Mouse (Mus musculus) spleen, postnatal 4 days (tissue): Measurements from ENCODE around the gene Slc8a2.

Experiments
- DNase-seq, 2 experiments: peaks; one replicate each; pipeline ENCODE4 v3.0.0; 2022; ENCODE audit warnings: low spot score in 2 of 2

Gene Slc8a2

GRCm38 (mm10) chr7:16125829-16126228 lies 3.8 kb upstream of the Slc8a2 start:
- no peak for DNase-seq

GRCm38 (mm10) chr7:16128344-16128743 lies 1.3 kb upstream of the Slc8a2 start:
- DNase-seq = no peak

GRCm38 (mm10) chr7:16128899-16129298 lies 727 bp upstream of the Slc8a2 start:
- no peak for DNase-seq

- no peak for DNase-seq
Measured at GRCm38 (mm10) chr7:16129846-16130691, 443 bp downstream of the Slc8a2 start.

- no peak for DNase-seq
Measured at GRCm38 (mm10) chr7:16130956-16131634, 1.5 kb downstream of the Slc8a2 start.

- DNase-seq = no peak
Measured at GRCm38 (mm10) chr7:16132161-16132581, 2.5 kb downstream of the Slc8a2 start.

GRCm38 (mm10) chr7:16132926-16133325 lies 3.3 kb downstream of the Slc8a2 start:
- DNase-seq = no peak

- no peak for DNase-seq
Measured at GRCm38 (mm10) chr7:16133691-16134090, 4.1 kb downstream of the Slc8a2 start.

- DNase-seq = no peak
Measured at GRCm38 (mm10) chr7:16134951-16135392, 5.3 kb downstream of the Slc8a2 start.

GRCm38 (mm10) chr7:16146489-16147410 lies 17.1 kb downstream of the Slc8a2 start:
- DNase-seq = no peak

- DNase-seq = peak; percentile 42 to 86
Measured at GRCm38 (mm10) chr7:16147643-16148042, 18.0 kb downstream of the Slc8a2 start.

- DNase-seq = no peak
Measured at GRCm38 (mm10) chr7:16149241-16149640, 19.6 kb downstream of the Slc8a2 start.

GRCm38 (mm10) chr7:16150191-16151145 lies 20.8 kb downstream of the Slc8a2 start:
- DNase-seq = no peak

- no peak for DNase-seq
Measured at GRCm38 (mm10) chr7:16153522-16153921, 23.9 kb downstream of the Slc8a2 start.

- DNase-seq = no peak
Measured at GRCm38 (mm10) chr7:16155132-16155872, 25.7 kb downstream of the Slc8a2 start.

- DNase-seq = no peak
Measured at GRCm38 (mm10) chr7:16156105-16156714, 26.6 kb downstream of the Slc8a2 start.

- DNase-seq = no peak
Measured at GRCm38 (mm10) chr7:16158735-16159134, 29.1 kb downstream of the Slc8a2 start.

GRCm38 (mm10) chr7:16160702-16161101 lies 31.1 kb downstream of the Slc8a2 start:
- no peak for DNase-seq

GRCm38 (mm10) chr7:16161302-16161701 lies 31.7 kb downstream of the Slc8a2 start:
- DNase-seq = no peak

- DNase-seq = no peak
Measured at GRCm38 (mm10) chr7:16162036-16162435, 32.4 kb downstream of the Slc8a2 start.
